Mouse (Mus musculus) lung, postnatal 0 days (tissue): ENCODE measurements around the gene Zdhhc16.
A peak's percentile ranks its signal among the peaks of the same experiment; 100 is the strongest.

Source experiments
- CTCF ChIP-seq: IDR thresholded peaks from 2 replicates; pipeline ENCODE4 v1.5.1; 2016; ENCODE audit warnings: antibody characterized with exemption, mild to moderate bottlenecking
- EP300 ChIP-seq: IDR thresholded peaks from 2 replicates; pipeline ENCODE4 v1.6.1; 2016; ENCODE audit warnings: antibody characterized with exemption, mild to moderate bottlenecking, control low read depth

- peak; percentile 80 for TF ChIP-seq CTCF
- TF ChIP-seq EP300: no peak
Measured at GRCm38 (mm10) chr19:41898860-41899259, 34.4 kb upstream of the Zdhhc16 start.
